Mouse (Mus musculus): ENCODE data around the gene Sept5. TPM values are rescaled to one million over a fixed set of nuclear protein-coding genes. Genes with fewer than 3 reads are reported as not detected.

Sept5 gene
- polyA plus RNA-seq, 1 experiment from 2014 or later = 22.9 TPM

- no peaks in the 10 kb centered on the region for H3K9me3 ChIP-seq
- H3K9ac ChIP-seq = no peak overlapping the region
- H3K27me3 ChIP-seq (replicated peaks) = peaks cover 43% of the 10 kb centered on the region
- 29% methylated on average over 5 of the region's 5 CpGs for WGBS
- H3K36me3 ChIP-seq = no peaks in the 10 kb centered on the region
- no peak for ATAC-seq (ENCODE audit: insufficient read depth, low FRiP score, low read depth)
- H3K27ac ChIP-seq = no peak overlapping the region
- peaks cover 19% of the 10 kb centered on the region for H3K4me1 ChIP-seq
- H3K4me2 ChIP-seq = no peak overlapping the region
- no peak overlapping the region for H3K4me3 ChIP-seq (replicated peaks)
Measured at GRCm38 (mm10) chr16:18577599-18578160, 52.1 kb downstream of the Sept5 start.

DNA sequence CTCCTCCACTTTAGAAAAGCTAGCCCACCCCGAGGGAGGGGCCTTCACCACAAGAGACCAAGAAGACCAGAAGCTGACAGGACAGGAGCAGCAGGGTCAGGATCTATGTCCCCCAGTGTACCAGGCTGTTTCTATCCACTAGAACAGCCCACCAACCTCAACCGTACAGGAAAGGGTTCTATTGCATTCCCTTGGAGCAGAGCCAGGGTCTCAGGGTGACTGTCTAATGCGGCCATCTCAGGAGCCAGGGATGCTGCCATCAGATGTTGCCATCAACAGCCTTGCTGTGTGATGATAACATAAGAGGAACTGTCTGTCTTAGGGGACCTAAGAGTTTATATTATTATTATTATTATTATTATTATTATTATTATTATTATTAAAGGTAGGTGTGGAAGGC, 52.7 kb downstream of the Sept5 start:
- Histone ChIP-seq H3K4me1 (peaks cover 13% of the 10 kb centered on the region), H3K36me3 (no peaks in the 10 kb centered on the region), H3K4me2 (no peak overlapping the region), H3K9me3 (no peaks in the 10 kb centered on the region), H3K4me3 (replicated peaks) (no peak overlapping the region), H3K27ac (no peak overlapping the region), H3K9ac (no peak overlapping the region), H3K27me3 (replicated peaks) (peaks cover 37% of the 10 kb centered on the region)
- ATAC-seq (ENCODE audit: insufficient read depth, low FRiP score, low read depth) = no peak
- WGBS = 31% methylated on average over 3 of the region's 3 CpGs

GRCm38 (mm10) chr16:18574196-18574595, 55.6 kb downstream of the Sept5 start:
- Histone ChIP-seq H3K36me3 (no peaks in the 10 kb centered on the region), H3K4me3 (replicated peaks) (no peak overlapping the region), H3K4me1 (no peaks in the 10 kb centered on the region), H3K4me2 (no peak overlapping the region), H3K27ac (no peak overlapping the region), H3K9me3 (no peaks in the 10 kb centered on the region), H3K27me3 (replicated peaks) (peaks cover 10% of the 10 kb centered on the region), H3K9ac (no peak overlapping the region)
- ATAC-seq (ENCODE audit: insufficient read depth, low FRiP score, low read depth) = no peak
- 67% methylated on average over 8 of the region's 8 CpGs for WGBS

Other genes with a start within 250 kb of the Sept5 start
- 24.4 and 26.1 TPM in 2 replicates for gene Txnrd2, start 203.6 kb downstream of the Sept5 start, polyA plus RNA-seq (2015; fragmentation: Nextera tagmentation; extraction: Ambion mirVana)
- gene Comt, start 203.1 kb downstream of the Sept5 start, polyA plus RNA-seq (2015; fragmentation: Nextera tagmentation; extraction: Ambion mirVana) = 95.5 and 101 TPM in 2 replicates
- 13.1 and 14.1 TPM in 2 replicates for gene Gnb1l, start 131.2 kb downstream of the Sept5 start, polyA plus RNA-seq (2015; fragmentation: Nextera tagmentation; extraction: Ambion mirVana)
- gene Rtl10, start 131.1 kb downstream of the Sept5 start, polyA plus RNA-seq (2015; fragmentation: Nextera tagmentation; extraction: Ambion mirVana) = 2.7 and 3.2 TPM in 2 replicates
- 0.85 and 1.1 TPM in 2 replicates for gene Tbx1, start 39.3 kb downstream of the Sept5 start, polyA plus RNA-seq (2015; fragmentation: Nextera tagmentation; extraction: Ambion mirVana)
- 1.3 and 1.6 TPM in 2 replicates for gene Gp1bb, start 7.6 kb downstream of the Sept5 start, polyA plus RNA-seq (2015; fragmentation: Nextera tagmentation; extraction: Ambion mirVana)
- 2.6 and 3.4 TPM in 2 replicates for gene Gm49601, start 3.5 kb downstream of the Sept5 start, polyA plus RNA-seq (2015; fragmentation: Nextera tagmentation; extraction: Ambion mirVana)
- 27.0 and 30.9 TPM in 2 replicates for gene Cldn5, start 146.9 kb upstream of the Sept5 start, polyA plus RNA-seq (2015; fragmentation: Nextera tagmentation; extraction: Ambion mirVana)
- gene Ufd1, start 181.8 kb upstream of the Sept5 start, polyA plus RNA-seq (2015; fragmentation: Nextera tagmentation; extraction: Ambion mirVana) = 77.9 and 86.6 TPM in 2 replicates
- gene Cdc45, start 182.0 kb upstream of the Sept5 start, polyA plus RNA-seq (2015; fragmentation: Nextera tagmentation; extraction: Ambion mirVana) = 37.5 and 39.6 TPM in 2 replicates
- gene 2510002D24Rik, start 206.6 kb upstream of the Sept5 start, polyA plus RNA-seq (2015; fragmentation: Nextera tagmentation; extraction: Ambion mirVana) = 45.2 and 53.6 TPM in 2 replicates
- gene Gm28539, start 206.6 kb upstream of the Sept5 start, polyA plus RNA-seq (2015; fragmentation: Nextera tagmentation; extraction: Ambion mirVana) = not detected in 2 replicates
- 97.6 and 105 TPM in 2 replicates for gene Mrpl40, start 246.9 kb upstream of the Sept5 start, polyA plus RNA-seq (2015; fragmentation: Nextera tagmentation; extraction: Ambion mirVana)
- 13.4 and 13.5 TPM in 2 replicates for gene Hira, start 247.1 kb upstream of the Sept5 start, polyA plus RNA-seq (2015; fragmentation: Nextera tagmentation; extraction: Ambion mirVana)

Data from stomach, embryonic 15.5 days (tissue).